Mouse (Mus musculus): ENCODE data around the gene Mgrn1. TPM values are rescaled to one million over a fixed set of nuclear protein-coding genes. Genes with fewer than 3 reads are reported as not detected.

Mgrn1 gene
- total RNA-seq, 2 experiments from 2014 or later, result 87.3 to 91.8 TPM

DNA sequence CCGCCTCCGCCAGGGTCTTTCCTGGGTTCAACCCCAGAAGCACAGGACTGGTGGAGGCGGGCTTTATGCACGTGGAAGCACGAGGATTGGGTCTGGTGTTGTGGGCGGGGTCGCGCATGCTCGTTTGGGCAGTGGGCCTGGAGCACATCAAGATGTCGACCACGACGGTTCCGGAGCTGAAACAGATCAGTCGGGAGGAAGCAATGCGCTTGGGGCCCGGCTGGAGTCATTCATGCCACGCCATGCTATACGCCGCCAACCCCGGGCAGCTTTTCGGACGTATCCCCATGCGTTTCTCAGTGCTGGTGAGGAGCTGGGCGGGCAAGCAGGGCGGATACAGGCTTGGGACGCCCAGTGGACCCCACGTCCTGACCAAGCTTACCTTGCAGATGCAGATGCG is 52.9 kb downstream of the Mgrn1 start:
- peak; percentile 88 to 95 for DNase-seq (ENCODE audit: low spot score in 2 of 2)

DNA sequence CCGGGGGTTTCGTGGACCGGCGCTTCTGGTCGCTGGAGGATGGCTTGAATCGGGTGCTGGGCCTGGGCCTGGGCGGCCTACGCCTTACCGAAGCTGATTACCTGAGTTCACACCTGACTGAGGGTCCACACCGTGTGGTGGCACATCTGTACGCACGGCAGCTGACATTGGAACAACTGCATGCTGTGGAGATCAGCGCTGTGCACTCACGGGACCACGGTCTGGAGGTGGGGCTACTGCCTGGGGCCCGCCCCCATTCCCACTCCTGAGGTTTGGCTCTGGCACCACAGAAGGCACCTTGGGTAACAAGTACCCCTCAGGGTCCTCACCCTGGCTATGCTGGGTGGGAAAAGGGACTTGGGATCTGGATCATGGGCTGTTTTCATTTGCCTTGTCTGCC is 53.4 kb downstream of the Mgrn1 start:
- peak in 1 of 2 experiments; percentile 37 for DNase-seq (ENCODE audit: low spot score in 2 of 2)

DNA sequence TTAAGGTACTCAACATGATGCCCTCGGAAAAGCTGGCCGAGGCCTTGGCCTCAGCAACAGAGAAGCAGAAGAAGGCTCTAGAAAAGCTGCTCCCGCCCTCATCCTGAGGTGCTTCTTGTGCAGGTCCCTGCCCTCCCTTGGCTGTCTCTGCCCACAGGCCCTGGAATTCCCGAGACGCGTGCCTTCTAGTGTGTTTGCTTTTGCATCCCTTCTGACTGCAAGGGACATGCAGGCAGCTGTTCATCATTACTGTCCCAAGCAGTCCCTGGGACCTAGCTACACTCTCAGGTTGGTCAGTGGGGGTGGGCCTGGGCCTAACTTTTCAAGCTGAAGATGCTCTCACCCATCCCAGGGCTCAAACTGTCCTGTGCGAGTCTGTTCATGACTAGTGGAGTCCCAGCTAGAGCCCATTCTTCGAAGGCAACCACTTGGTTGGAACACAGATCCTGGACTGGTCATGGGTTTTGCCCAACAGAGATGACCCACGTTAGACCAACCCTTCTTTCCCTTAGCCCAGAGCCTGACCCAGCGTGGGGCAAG is 54.3 kb downstream of the Mgrn1 start:
- DNase-seq (ENCODE audit: low spot score in 2 of 2), result no peak

DNA sequence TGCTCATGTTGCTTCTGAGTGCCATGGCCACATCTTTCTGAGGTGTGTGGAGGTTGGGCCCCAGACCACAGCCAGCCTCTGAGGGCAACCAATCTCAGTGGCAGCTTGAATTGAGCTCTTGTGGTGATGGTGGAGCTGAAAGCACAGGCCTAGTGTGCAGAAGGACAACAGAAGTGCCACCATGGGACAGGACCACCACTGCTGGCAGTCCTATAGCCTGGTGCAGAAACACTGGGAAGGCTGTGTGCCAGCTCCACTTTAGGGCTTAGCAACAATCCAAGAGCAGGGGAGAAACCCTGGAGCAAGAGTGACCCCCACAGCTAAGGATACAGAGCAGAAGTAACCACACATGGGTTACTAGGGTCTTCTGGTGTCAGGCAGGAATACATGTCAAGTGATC is 55.0 kb downstream of the Mgrn1 start:
- DNase-seq (ENCODE audit: low spot score in 2 of 2), result no peak

DNA sequence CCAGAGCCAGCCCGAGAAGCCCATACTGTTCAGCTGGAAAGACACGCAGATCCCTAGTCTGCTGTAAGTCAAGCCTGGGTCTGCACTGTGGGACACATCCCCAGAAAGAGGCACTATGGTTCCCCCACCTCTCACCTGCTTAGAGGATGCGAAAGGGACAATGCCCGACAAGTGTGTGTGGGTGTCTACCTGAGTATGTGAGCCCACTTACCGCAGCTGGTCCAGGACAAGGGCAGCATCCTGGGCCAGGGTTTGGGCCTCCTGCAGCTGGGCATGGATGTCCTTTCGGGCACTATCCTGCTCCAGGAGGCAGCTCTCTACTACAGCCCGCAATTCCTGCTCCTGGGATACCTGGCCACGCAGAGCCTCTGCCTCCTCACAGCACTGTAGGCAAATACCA is 56.8 kb downstream of the Mgrn1 start:
- no peak for DNase-seq (ENCODE audit: low spot score in 2 of 2)

DNA sequence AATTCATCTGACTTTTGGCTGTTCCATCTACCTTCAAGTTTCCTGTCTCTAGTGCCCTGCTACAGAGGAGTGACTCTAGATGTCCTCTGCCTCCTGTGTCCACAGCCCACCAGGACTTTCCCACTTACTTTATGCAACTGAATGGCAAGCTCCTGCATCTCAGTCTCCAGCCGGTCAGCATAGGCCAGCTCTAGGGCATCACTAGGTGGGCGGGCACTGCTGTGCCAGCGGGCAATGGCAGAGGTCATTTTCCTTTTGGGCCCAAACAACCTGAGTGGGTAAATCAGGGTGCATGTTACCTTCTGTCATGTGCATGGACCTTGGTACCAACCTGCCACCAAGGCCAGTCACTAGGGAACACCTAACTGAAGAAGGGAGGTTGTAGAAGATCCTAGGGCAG is 57.4 kb downstream of the Mgrn1 start:
- no peak for DNase-seq (ENCODE audit: low spot score in 2 of 2)

DNA sequence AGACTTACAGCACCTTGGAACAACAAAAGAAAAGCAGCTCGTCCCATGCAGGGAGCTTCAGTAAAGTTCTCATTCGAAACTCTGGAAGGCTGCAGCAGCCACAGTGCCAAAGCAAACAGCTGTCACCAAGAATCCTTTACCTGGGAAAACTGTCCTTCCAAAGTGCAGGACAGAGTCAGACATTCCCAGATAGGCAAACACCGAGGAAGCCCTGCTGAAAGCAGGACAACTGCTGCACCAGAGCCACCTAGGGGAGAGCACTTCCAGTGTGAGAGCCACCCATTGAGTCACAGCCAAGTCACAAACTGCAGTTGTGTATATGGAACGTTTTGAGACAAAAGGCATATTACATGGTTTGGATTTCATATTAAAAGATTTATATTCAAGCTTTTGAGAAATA is 59.4 kb downstream of the Mgrn1 start:
- DNase-seq (ENCODE audit: low spot score in 2 of 2), result no peak

DNA sequence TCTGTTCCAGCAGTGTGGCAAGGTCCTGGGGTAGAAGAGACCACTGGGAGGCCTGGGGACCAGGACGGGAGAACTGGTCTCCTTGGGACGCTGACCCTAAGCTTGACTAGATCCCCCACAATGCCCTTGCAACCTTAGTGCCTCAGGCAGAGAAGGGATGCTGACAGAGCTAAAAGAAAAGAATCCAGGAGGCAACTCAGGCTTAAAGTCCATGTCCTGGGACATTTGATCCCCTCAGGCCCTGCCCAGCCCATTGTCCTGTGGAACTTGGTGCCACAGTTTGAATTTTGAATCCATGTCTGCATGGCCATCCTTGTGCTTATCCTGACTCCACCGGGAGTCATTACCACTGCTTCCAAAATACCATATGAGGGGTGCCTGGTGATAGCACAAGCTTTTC is 60.1 kb downstream of the Mgrn1 start:
- no peak for DNase-seq (ENCODE audit: low spot score in 2 of 2)

DNA sequence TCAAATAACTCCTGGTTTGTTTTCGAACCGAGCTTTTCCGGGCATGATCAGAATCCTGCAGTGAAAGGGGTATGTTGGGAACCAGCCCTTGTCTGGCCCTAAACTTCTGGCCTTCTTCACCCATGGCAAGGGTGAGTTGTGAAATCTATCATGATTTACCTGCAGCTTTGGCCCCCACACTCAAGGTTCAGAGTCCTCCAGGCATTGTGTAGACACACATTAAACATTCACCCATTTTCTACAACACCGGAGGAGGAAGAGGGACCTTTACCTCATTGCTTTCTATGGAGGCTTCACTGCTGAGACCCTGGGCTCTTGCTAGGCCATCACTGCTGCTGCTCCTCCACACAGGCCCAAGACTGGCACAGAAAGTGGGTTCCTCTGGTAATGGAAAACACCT is 61.3 kb downstream of the Mgrn1 start:
- DNase-seq (ENCODE audit: low spot score in 2 of 2), result no peak

DNA sequence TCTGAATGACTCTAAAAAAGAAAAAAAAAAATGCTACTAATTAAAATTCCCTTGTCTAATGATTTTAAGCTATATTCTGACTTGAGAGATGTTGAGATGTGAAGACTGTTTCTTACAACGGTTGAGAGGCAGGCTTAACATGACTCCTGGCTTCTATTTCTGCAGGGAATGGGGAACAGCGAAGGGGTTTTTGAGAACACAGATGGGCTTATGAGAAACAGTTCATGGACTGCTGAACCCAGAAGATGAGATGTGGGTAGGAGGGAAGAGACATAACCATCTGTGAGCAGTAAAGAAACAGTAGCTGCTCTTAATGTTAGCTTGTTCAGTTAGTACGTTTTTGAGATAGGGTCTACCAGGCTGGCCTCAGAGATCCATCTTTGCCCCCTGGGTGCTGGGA is 70.6 kb downstream of the Mgrn1 start:
- no peak for DNase-seq (ENCODE audit: low spot score in 2 of 2)

DNA sequence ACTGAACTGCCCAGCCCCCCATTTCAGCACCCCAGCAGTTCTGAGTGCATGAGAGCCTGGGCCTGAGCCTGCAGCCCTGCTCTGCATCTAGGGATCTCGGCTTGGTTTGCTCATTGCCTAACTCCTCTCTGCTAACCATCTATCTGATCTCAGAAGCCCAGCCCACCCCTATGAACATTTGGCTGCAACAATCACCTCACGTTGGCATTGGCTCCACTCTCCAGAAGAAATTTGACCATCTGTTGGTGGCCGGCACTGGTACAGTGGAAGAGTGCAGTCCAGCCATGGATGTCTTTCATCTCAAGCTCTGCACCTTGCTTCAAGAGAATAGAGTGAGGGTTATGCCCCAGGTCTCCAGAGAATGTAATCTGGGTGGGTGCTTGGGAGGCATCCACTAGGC is 71.4 kb downstream of the Mgrn1 start:
- DNase-seq (ENCODE audit: low spot score in 2 of 2), result no peak

DNA sequence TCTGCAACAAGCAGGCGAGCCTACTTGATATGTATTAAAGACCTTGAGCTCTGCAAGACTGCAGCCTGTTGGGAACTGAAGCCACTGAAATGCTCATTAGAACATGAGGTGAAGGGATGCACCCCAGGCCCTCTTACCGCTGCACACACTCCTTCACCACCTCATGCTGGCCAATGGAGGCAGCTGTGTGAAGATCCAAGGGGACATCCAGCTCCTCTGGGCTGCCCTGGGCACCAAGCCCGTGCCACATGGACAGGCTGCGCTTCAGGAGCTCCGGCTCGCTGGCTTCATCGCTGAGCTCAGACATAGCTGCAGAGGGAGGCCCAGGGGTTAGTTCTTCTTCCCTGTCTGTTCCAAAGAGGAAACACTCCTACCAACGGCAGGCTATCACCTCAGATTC is 74.2 kb downstream of the Mgrn1 start:
- DNase-seq (ENCODE audit: low spot score in 2 of 2), result no peak

DNA sequence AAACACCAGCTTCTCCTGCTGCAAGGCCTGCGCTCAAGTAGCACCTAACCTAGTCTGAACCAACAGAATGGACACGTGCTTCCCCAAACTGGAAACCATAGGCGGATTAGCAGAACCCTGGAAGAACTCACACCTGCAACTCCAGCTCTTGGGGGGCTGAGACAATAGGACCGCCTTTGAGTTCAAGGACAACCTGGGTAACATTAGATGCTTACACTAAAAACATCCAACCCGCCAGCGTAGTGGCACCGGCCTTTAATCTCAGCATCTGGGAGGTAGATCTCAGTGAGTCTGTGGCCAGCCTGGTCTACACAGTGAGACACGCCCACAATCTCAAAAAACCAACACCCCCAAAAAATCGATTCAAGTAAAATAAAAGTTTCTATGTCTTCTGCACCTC is 77.3 kb downstream of the Mgrn1 start:
- no peak for DNase-seq (ENCODE audit: low spot score in 2 of 2)

DNA sequence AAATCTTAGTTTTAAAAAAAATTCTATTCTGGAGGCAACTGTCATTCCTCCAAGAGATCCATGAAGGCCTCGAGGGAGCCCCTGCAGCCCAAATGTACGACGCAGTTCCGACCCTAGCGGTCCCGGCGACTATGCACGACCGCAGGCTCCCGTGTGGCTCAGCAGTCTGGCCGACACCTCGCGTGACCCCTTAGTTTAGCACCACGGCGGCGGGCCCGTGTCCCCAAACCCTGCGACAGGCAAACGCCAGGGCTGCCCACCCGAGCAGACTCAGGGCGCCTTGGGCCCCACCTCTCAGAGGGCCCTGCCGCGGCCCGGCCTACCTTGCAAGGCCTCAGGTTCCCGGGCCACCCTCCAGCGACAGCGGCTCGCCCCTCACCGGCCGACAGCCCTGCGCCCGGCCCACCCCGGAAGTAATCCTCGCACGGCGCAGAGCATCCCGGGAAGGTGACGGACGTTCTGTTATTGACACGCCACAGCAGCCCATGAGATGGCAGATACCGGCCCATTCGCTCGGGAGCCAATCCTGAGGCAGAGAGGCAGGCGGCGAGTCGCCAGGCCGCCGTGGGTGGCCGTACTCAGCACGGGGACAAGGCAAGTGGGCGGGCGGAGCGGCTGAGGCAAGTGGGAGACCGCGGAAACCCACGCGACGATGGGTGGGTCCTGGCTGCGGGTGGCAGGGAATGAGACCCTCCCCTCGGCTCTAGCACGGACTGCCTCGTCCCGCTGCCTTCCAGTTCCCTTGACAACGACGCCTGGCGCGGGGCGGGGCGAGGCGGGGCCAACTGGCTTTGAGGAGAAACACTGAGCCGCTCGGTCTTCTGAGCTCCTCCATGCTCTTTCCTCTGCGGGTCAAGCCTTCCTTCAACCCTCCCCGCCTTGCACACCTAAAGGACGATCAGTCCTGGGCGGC is 78.0 kb downstream of the Mgrn1 start, which contains the start of gene Anks3:
Gene Anks3, minus strand, starts transcription at position 409 of the 913 bp plus-strand sequence.
- DNase-seq (ENCODE audit: low spot score in 2 of 2), result peak; percentile 91 to 97

DNA sequence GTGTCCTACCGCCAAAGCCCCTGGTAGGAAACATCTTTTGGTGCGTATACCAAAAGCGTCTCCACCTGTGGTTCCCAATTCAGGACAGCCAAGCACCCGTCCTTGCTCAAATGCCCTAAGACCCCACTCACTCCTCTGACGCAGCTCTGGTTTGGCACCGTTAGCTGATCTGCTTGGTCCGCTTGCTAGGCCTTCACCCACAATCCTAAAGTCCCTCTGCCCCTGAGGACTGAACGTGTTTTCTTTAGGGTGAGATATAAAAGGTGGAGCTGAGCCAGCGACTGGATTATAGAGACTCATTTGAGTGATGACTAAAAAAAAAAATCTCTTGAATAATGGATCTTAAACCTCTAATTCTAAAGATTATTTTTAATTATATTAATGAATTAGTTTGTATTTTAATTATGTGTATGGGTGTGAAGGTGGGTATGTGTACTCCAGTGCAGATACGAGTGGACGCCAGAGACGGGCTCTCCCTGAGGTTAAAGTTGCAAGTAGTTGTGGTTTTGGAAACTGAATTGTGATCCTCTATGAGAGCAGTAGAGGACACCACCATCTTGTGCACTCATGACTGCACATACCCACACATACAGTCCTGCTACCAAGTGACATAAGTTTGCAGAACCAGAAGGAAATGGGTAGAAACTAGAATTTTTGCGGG is 78.8 kb downstream of the Mgrn1 start:
- DNase-seq (ENCODE audit: low spot score in 2 of 2), result no peak

DNA sequence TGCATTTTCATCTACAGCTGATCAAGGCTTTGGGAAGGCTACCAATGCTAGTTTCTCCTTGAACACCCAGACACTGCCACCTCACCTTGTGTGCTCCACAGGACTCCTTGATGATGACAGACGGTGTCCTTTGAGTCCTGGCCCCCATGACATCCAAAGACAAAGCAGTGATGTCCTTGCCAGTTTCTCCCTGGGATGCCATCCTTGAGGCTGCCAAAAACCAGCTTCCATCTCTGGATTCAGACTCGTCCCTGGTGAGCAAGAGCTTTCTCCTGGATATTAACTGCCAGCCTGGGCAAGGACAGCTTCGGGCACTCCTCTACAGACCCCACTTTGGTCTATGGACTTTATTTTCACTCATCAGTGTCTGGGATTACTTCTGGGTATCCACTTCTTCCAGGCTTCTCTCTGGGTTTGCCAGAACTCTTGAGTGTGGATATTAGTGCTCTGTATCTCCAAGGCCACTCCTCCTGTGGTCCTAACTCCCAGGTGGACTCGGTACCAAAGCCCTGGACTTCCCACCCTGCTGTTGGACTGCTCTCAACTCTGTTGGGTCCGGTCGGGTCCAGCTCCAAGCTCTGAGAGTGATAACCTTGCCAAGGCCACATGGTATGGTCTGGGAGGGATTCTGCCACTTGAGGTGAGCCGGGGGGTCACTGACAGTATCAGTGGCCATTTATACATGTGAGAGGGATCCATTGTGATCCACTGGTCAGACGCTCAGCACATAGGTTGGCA is 79.5 kb downstream of the Mgrn1 start:
- DNase-seq (ENCODE audit: low spot score in 2 of 2), result no peak

DNA sequence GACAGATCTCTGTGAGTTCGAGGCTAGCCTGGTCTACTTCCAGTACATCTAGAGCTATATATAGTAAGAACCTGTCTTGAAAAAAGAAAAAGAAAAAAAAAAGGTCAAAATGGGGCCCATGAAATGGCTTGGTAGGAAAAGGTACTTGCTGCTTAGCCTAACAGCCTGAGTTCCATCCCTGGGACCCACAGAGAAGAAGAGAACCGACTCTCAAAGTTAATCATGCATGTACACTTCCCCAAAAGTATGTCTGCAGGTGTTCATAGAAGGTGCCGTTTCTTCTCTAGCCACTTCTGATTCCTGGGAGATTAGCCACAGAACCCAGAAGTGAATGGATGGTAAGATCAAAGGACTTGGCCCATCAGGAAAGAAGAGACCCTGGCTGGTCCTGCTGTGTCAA is 82.4 kb downstream of the Mgrn1 start:
- no peak for DNase-seq (ENCODE audit: low spot score in 2 of 2)

DNA sequence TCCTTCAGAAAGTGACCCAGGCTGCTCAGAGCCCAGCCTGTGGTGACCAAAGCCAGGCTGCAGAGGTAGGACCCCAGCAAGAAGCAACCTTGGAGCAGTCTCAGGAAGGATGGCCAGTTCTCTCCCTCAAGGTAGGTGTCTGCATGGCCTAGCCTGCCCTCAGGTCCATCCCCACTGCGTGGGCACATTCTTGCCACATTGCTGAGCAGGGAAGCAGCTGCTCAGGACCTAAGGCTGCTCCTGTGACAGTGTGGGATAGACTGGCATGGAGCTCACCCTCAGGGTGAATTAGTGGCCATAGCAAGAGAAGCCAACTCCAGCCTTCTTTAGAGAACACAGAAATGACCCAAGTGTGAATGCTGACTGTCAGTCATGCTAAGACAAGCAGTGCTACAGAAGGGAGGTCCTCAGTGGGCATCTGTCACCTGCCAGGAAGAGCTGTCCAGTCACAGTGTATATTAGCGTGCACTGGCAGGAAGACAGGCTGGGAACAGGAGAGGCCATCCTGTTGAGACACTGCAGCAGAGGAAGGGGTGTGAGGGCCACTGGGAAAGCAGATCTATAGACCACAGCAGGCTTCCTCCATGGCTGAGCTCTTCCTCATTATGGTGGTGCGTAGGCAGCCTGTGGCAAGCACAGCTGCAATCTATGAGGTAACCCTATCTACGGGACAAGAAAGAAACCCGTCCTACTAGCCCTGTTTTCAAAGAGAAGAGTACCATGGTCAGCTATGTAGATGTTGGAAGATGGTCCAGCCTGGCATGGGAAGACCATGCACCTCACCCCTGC is 83.2 kb downstream of the Mgrn1 start:
- DNase-seq (ENCODE audit: low spot score in 2 of 2), result no peak

DNA sequence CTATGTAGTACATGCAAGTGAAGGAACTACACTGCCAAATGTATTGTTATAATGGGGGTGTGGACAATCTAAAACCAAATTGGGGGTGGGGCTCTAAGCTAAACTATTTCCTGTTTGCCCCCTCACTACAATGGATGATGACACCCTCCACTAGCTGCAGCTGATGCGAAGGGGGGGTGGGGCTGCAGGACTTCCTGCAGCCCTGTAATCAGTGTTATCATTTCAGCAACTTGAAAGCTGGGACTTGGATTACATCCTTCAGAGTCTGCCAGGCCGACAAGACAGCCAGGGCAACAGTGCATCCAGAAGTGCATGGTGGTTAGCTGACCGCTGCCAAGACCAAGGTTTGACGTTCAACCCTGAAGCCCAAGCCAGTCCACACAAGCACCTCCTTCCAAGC is 85.6 kb downstream of the Mgrn1 start:
- no peak for DNase-seq (ENCODE audit: low spot score in 2 of 2)

DNA sequence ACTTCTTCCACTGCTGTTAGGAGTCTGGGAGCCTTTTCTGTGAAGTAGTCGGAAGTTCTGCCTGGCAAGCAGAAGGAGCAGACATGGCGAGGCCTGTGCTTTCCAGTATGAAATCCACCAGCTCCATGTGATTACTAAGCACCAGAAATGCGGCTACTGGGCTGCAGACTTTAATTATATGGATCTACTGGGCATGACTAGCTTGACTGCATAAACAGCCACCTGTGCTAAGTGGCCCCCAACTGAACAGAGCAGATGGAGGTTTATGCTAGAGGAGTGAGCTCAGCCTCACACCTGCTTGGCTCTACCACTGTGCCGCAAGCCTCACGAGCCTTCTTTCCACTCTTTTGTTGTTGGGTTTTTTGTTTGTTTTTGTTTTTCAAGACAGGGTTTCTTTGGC is 88.5 kb downstream of the Mgrn1 start:
- DNase-seq (ENCODE audit: low spot score in 2 of 2), result no peak

DNA sequence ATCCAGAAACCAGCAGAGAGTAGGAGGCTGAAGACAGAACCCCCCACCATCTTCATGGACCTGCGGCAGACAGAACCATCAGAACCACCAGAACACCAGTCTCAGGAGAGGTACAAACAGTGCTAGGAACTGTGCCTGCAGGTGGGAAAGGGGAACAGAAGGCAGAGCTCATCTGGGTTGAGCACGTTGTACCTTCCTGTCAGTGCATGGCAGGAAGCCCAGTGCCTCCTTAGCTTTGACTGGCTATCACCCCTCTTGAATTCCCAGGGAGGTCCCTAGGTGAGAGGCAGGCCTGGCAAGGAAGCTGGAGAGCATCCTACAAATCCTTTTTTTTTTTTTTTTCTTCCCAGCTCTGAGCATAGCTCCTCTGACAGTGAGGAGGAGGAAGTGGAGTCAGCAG is 90.1 kb downstream of the Mgrn1 start:
- DNase-seq (ENCODE audit: low spot score in 2 of 2), result no peak

All from gastrocnemius, postnatal 4 days (tissue).